Mouse (Mus musculus) intestine, postnatal 0 days (tissue): ENCODE results near the gene Ift52. TPM values are rescaled to one million over a fixed set of nuclear protein-coding genes. Genes with fewer than 3 reads are reported as not detected.

Experiments
- ATAC-seq: fragments of 200-750 bp; cut with Nextera tagmentation; 2 replicates; pipeline ENCODE4 v1.8.0; 2017; ENCODE audit warnings: mild to moderate bottlenecking, moderate TSS enrichment, moderate library complexity
- H3K27ac ChIP-seq: fragments of 300-500 bp; sonication (generic); 2 replicates; pipeline ENCODE4 v1.5.1; 2014; ENCODE audit warnings: mild to moderate bottlenecking, low read depth, low read length, moderate library complexity
- H3K27me3 ChIP-seq: fragments of 300-500 bp; sonication (generic); replicated peaks from 2 replicates; pipeline ENCODE4 v1.6.1; 2014; ENCODE audit warnings: low read length, mixed read lengths; ENCODE audit not compliant: control insufficient read depth, insufficient read depth
- H3K36me3 ChIP-seq: fragments of 300-500 bp; sonication (generic); 2 replicates; pipeline ENCODE4 v1.6.1; 2014; ENCODE audit warnings: mild to moderate bottlenecking, moderate library complexity; ENCODE audit not compliant: control insufficient read depth, insufficient read depth
- H3K4me1 ChIP-seq: fragments of 300-500 bp; sonication (generic); replicated peaks from 2 replicates; pipeline ENCODE4 v1.6.1; 2014; ENCODE audit warnings: antibody characterized with exemption, low read length, mixed read lengths; ENCODE audit not compliant: control insufficient read depth, insufficient read depth
- H3K4me2 ChIP-seq: fragments of 300-500 bp; sonication (generic); replicated peaks from 2 replicates; pipeline ENCODE4 v1.6.1; 2014; ENCODE audit warnings: low read depth, mild to moderate bottlenecking, moderate library complexity
- H3K4me3 ChIP-seq: fragments of 300-500 bp; sonication (generic); 2 replicates; pipeline ENCODE4 v1.5.1; 2014; ENCODE audit warnings: low read depth, low read length
- H3K9ac ChIP-seq: fragments of 300-500 bp; sonication (generic); 2 replicates; pipeline ENCODE4 v1.6.1; 2014; ENCODE audit warnings: mild to moderate bottlenecking, low read depth, low read length
- H3K9me3 ChIP-seq: fragments of 300-500 bp; sonication (generic); 2 replicates; pipeline ENCODE4 v1.6.1; 2016; ENCODE audit warnings: mixed run types; ENCODE audit not compliant: control insufficient read depth
- CTCF ChIP-seq: sonication (generic); IDR thresholded peaks from 2 replicates; pipeline ENCODE4 v1.5.1; 2016; ENCODE audit warnings: low read depth, mild to moderate bottlenecking, control low read depth, antibody characterized with exemption, moderate library complexity
- WGBS: fragments of 180-500 bp; shearing (Covaris S2); extraction: QIAGEN DNeasy Blood & Tissue Kit; methylation state at CpG from one replicate; pipeline ENCODE4 v1.1.7; 2014; 5-methylcytosine and 5-hydroxymethylcytosine counted together
- polyA plus RNA-seq: library from polyadenylated mRNA; unstranded; fragments of >200 nt; fragmentation: Nextera tagmentation; extraction: Ambion mirVana; gene quantifications from 2 replicates; pipeline ENCODE4 v1.2.1, GENCODE M21; 2015

Ift52 gene
- polyA plus RNA-seq, 1 experiment from 2014 or later, result 30.0 TPM

DNA sequence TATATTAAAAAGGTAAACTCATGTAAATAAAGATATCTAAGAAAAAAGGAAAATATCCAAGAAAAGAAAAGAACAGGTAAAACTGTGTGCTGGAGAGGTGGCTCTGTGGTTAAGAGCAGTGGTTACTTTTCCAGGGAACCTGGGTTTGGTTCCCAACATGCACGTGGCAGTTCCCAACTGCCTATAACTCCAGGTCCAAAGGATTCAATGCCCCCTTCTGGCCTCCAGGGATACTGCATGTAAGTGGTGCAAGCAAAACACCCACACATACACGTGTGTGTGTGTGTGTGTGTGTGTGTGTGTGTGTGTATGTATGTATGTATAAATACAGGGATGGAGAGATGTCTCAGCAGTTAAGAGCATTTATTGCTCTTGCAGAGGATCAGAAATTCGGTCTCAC, 17.4 kb upstream of the Ift52 start:
- no peaks in the 10 kb centered on the region for H3K36me3 ChIP-seq
- no peaks in the 10 kb centered on the region for H3K4me1 ChIP-seq
- H3K4me3 ChIP-seq, result no peak overlapping the region
- H3K27me3 ChIP-seq, result no peaks in the 10 kb centered on the region
- 20% methylated on average over 3 of the region's 3 CpGs for WGBS
- peak; percentile 82 for TF ChIP-seq CTCF
- no peaks in the 10 kb centered on the region for H3K9me3 ChIP-seq
- no peak; the same call in 1 of the 2 replicates for ATAC-seq
- no peak overlapping the region for H3K27ac ChIP-seq
- H3K4me2 ChIP-seq, result no peak overlapping the region
- H3K9ac ChIP-seq, result no peak overlapping the region

DNA sequence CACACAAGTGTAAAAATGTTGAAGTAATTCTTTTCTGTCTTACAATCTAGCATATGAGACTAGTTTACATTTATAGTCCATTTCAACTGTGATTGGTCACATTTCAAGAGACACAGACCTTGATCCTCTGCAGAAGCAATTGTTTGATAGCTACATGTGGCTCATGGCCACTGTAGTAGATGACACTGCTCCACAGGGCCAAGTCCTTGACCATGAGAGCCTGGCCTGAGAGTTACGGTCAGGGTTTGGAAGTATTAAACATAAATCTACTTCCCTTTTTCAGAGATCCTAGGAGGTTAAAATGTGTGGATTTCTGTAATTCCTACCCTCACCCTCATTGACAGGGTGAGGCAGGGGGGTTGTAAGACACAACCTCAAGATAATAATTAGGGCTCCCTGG, 16.1 kb upstream of the Ift52 start:
- Histone ChIP-seq H3K9me3 (no peaks in the 10 kb centered on the region), H3K9ac (no peak overlapping the region), H3K4me2 (no peak overlapping the region), H3K27me3 (0 out of 2 replicates have a peak, but pooled peaks cover 2% of the 10 kb centered on the region), H3K27ac (no peak overlapping the region), H3K4me3 (no peak overlapping the region), H3K4me1 (no peaks in the 10 kb centered on the region), H3K36me3 (no peaks in the 10 kb centered on the region)
- no peak for TF ChIP-seq CTCF
- WGBS, result 84% methylated on average over 1 of the region's 1 CpGs
- no peak for ATAC-seq

DNA sequence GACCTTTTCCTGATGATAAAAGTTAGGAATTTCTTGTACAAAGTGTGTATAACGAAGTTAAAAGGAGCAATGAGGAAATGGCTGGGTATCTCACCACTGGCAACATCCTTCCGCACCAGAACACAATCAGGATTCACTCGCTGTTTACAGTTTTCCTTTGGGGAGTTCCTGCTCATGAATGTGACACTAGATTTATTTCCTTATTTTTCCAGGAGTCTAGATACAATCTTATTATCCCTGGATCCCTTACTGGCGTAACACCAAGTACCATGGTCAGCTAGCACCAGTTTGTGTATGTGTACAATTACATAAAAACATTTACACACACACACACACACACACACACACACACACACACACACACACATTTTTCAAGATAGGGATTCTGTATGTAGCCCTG, 9.9 kb upstream of the Ift52 start:
- no peak for TF ChIP-seq CTCF
- Histone ChIP-seq H3K4me2 (no peak overlapping the region), H3K27me3 (0 out of 2 replicates have a peak, but pooled peaks cover 3% of the 10 kb centered on the region), H3K9ac (no peak overlapping the region), H3K27ac (no peak overlapping the region), H3K4me1 (no peaks in the 10 kb centered on the region), H3K9me3 (no peaks in the 10 kb centered on the region), H3K4me3 (no peak overlapping the region), H3K36me3 (no peaks in the 10 kb centered on the region)
- ATAC-seq, result no peak
- 64% methylated on average over 4 of the region's 4 CpGs for WGBS

DNA sequence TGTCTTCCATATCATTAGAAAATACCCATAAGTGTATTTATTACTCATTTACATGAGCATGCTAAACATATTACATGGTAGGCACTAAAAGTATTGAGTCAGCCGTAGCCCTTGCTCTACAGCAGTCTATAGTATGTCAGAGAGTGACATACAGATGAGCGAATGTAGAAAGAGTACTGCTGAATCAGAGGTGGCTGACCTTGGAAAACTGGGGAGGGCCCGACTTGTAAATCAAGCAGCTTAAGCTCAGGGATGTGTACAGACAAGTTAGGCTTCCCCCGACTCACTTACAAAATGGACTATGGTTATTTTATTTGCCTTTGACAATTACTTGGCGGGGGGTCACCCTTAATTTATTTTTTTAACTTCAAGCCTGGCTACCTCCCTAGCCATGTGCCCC, 14.1 kb downstream of the Ift52 start:
- Histone ChIP-seq H3K4me1 (no peaks in the 10 kb centered on the region), H3K9me3 (no peaks in the 10 kb centered on the region), H3K9ac (no peak overlapping the region), H3K36me3 (peaks cover 80% of the 10 kb centered on the region), H3K4me2 (no peak overlapping the region), H3K4me3 (no peak overlapping the region), H3K27me3 (no peaks in the 10 kb centered on the region), H3K27ac (no peak overlapping the region)
- no peak for ATAC-seq
- WGBS, result 92% methylated on average over 5 of the region's 5 CpGs
- TF ChIP-seq CTCF, result no peak

DNA sequence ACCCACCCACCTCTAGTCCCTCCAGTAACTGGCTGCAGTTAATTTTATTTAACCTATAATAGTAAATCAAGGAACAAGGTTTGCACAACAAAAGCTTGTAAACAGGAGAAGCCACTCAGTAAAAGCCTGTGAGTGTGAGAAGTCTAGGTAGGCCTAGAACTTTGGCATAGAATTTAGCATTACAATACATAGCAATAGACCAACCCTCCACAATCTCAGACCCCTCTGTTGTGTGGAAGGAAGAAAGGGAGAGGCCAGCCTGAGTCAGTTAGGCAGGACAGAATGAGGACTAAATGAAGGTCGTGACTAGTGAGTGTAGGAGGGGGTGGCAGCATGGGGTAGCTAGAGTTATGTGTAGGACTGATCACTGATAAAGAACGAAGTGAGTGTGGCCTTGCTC, 14.6 kb downstream of the Ift52 start:
- no peaks in the 10 kb centered on the region for H3K9me3 ChIP-seq
- no peak overlapping the region for H3K4me2 ChIP-seq
- TF ChIP-seq CTCF, result no peak

DNA sequence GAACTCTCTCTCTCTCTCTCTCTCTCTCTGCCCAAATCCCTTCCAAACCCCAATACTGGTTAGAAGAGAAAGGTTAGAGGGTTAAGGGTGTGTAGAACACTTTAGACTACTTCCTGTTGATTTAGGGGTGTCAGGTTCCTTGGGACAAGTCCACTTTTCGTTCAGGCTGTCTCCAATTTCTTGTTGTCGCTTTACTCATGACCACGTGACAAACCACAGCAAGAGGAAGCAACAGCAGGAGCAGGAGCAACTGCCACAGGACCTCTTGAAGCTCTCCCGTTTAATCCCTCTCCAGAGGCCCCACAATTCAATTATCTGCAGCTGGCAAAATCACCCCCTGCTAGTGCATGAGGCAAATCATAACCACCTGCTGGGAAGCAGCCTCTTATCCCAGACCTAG, 15.5 kb downstream of the Ift52 start:
- Histone ChIP-seq H3K9ac (no peak overlapping the region), H3K4me1 (no peaks in the 10 kb centered on the region), H3K4me3 (no peak overlapping the region), H3K36me3 (peaks cover 74% of the 10 kb centered on the region), H3K27me3 (no peaks in the 10 kb centered on the region), H3K27ac (no peak overlapping the region), H3K4me2 (no peak overlapping the region), H3K9me3 (no peaks in the 10 kb centered on the region)
- no peak for ATAC-seq
- no peak for TF ChIP-seq CTCF
- WGBS, result 63% methylated on average over 4 of the region's 4 CpGs

More for the DNA sequence above, 14.6 kb downstream of the Ift52 start:
- no peak for ATAC-seq
- Histone ChIP-seq H3K9ac (no peak overlapping the region), H3K27ac (no peak overlapping the region), H3K36me3 (peaks cover 76% of the 10 kb centered on the region), H3K27me3 (no peaks in the 10 kb centered on the region), H3K4me1 (no peaks in the 10 kb centered on the region), H3K4me3 (no peak overlapping the region)
- 70% methylated on average over 2 of the region's 2 CpGs for WGBS

DNA sequence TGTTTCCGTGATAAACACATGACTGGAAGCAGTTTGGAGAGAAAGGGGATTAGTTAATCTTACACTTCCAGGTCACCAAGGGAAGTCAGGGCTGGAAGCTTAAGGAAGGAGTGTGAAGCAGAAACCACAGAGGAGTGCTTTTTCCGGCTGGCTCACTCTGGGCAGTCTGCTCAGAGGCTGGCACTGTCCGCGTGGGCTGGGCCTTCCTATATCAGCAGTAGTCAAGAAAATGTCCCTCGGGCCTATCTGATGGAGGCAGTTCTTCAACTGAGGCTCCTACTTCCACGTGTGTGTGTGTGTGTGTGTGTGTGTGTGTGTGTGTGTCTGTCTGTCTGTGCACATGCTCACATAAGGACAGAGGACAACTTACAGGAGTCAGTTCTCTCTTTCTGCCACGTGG, 22.8 kb downstream of the Ift52 start:
- Histone ChIP-seq H3K4me3 (no peak overlapping the region), H3K4me2 (no peak overlapping the region), H3K4me1 (no peaks in the 10 kb centered on the region), H3K9me3 (no peaks in the 10 kb centered on the region), H3K36me3 (peaks cover 79% of the 10 kb centered on the region), H3K27ac (no peak overlapping the region), H3K27me3 (no peaks in the 10 kb centered on the region), H3K9ac (no peak overlapping the region)
- no peak for TF ChIP-seq CTCF
- no peak for ATAC-seq
- WGBS, result 87% methylated on average over 7 of the region's 7 CpGs
